Mouse (Mus musculus): ENCODE data around the gene Slc25a25. TPM values are rescaled to one million over a fixed set of nuclear protein-coding genes. Genes with fewer than 3 reads are reported as not detected.
A peak's percentile ranks its signal among the peaks of the same experiment; 100 is the strongest.

The Slc25a25 gene
- total RNA-seq, 1 experiment from 2014 or later, result 27.4 TPM

- ATAC-seq (replicated peaks; ENCODE audit: insufficient number of reproducible peaks, low FRiP score, low TSS enrichment, poor library complexity, severe bottlenecking), result no peak
Observed at GRCm38 (mm10) chr2:32464212-32464891, 13.1 kb upstream of the Slc25a25 start.

- ATAC-seq (replicated peaks; ENCODE audit: insufficient number of reproducible peaks, low FRiP score, low TSS enrichment, poor library complexity, severe bottlenecking), result no peak
Observed at GRCm38 (mm10) chr2:32463773-32464172, 12.5 kb upstream of the Slc25a25 start.

- no peak for ATAC-seq (replicated peaks; ENCODE audit: insufficient number of reproducible peaks, low FRiP score, low TSS enrichment, poor library complexity, severe bottlenecking)
Observed at GRCm38 (mm10) chr2:32459657-32460056, 8.4 kb upstream of the Slc25a25 start.

GRCm38 (mm10) chr2:32458300-32458699 lies 7.1 kb upstream of the Slc25a25 start:
- ATAC-seq (replicated peaks; ENCODE audit: insufficient number of reproducible peaks, low FRiP score, low TSS enrichment, poor library complexity, severe bottlenecking), result no peak

GRCm38 (mm10) chr2:32455101-32455500 lies 3.9 kb upstream of the Slc25a25 start:
- ATAC-seq (replicated peaks; ENCODE audit: insufficient number of reproducible peaks, low FRiP score, low TSS enrichment, poor library complexity, severe bottlenecking), result no peak

DNA sequence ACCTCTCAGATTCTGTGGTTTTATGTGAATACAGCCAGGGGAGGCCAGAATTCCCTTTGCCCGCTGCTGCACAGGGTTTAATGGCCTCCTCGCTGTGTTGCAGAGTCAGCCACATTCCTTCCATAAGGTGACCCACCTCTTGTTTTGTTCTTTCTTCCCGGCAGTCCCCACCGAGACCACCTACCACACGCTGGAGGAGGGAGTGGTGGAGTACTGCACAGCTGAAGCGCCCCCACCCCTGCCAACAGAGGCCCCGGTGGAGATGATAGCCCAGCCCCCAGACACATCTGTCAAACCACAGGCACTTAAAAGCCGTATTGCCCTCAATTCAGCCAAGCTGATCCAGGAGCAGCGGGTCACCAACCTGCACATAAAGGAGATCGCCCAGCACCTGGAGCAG lies 3.4 kb upstream of the Slc25a25 start:
- ATAC-seq (replicated peaks; ENCODE audit: insufficient number of reproducible peaks, low FRiP score, low TSS enrichment, poor library complexity, severe bottlenecking), result no peak

- no peak for ATAC-seq (replicated peaks; ENCODE audit: insufficient number of reproducible peaks, low FRiP score, low TSS enrichment, poor library complexity, severe bottlenecking)
Observed at GRCm38 (mm10) chr2:32453641-32454303, 2.5 kb upstream of the Slc25a25 start.

DNA sequence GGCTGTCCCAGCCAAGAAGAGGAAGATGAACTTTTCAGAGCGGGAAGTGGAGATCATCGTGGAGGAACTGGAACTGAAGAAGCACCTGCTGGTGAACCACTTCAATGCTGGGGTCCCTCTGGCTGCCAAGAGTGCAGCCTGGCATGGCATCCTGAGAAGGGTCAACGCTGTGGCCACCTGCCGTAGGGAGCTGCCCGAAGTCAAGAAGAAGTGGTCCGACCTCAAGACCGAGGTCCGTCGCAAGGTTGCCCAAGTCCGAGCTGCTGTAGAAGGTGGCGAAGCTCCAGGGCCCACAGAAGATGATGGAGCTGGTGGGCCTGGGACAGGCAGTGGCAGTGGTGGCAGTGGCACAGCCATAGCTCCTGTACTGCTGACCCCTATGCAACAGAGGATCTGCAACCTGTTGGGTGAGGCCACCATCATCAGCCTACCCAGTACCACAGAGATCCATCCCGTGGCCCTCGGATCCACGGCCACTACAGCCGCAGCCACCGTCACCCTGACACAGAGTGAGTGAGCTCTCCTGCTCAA lies 1.3 kb upstream of the Slc25a25 start:
- peak; percentile 41 for ATAC-seq (replicated peaks; ENCODE audit: insufficient number of reproducible peaks, low FRiP score, low TSS enrichment, poor library complexity, severe bottlenecking)

DNA sequence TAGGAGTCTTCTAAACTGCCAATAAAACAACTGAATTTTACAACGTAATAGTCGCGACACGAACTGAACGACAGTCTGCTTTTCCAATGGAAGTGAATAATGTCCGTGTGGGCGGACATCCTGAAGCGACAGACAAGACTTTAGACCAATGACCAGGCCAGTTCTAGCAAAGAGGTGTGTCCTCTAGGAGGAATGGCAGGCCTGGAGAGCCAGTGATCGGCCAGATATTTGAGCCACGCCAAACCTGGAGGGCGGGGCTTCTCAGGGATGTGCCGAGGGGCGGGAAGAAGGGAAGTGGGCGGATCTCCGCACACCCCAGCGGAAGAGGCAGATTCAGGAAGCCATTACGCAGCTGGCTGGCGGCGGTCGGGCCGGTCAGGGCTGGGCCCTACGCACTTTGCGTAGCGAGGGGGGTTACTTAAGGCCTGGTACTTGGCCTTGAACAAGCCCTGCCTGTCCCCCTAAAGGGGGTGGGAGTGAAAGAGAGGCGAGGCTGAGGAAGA lies 676 bp upstream of the Slc25a25 start:
- peak; percentile 89 for ATAC-seq (replicated peaks; ENCODE audit: insufficient number of reproducible peaks, low FRiP score, low TSS enrichment, poor library complexity, severe bottlenecking)

GRCm38 (mm10) chr2:32449761-32450754 lies 1.2 kb downstream of the Slc25a25 start, which contains the start of gene Naif1:
TSS of gene Naif1 (plus strand) at chr2:32450457.
- no peak for ATAC-seq (replicated peaks; ENCODE audit: insufficient number of reproducible peaks, low FRiP score, low TSS enrichment, poor library complexity, severe bottlenecking)

- no peak for ATAC-seq (replicated peaks; ENCODE audit: insufficient number of reproducible peaks, low FRiP score, low TSS enrichment, poor library complexity, severe bottlenecking)
Observed at GRCm38 (mm10) chr2:32448480-32448879, 2.8 kb downstream of the Slc25a25 start.

- no peak for ATAC-seq (replicated peaks; ENCODE audit: insufficient number of reproducible peaks, low FRiP score, low TSS enrichment, poor library complexity, severe bottlenecking)
Observed at GRCm38 (mm10) chr2:32447264-32447936, 3.8 kb downstream of the Slc25a25 start.

DNA sequence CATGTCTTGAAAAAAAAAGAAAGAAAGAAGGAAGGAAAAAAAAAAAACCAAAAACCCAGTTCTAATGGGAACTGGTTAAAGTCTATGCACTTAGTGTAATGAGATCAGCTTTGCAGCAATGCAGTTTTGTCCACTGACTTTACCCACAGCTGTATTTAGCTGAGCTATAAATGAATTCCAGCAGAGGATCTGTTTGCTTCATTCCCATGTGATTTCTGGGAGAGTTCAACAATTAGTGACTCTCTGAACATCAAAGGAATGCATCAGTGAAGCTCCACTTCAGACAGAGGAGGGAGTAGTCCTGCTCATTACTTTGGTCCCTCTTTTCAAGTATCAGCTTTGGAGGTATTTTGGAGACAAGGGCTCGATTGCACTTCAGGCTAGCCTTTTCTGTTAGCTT lies 5.7 kb downstream of the Slc25a25 start:
- ATAC-seq (replicated peaks; ENCODE audit: insufficient number of reproducible peaks, low FRiP score, low TSS enrichment, poor library complexity, severe bottlenecking), result no peak

DNA sequence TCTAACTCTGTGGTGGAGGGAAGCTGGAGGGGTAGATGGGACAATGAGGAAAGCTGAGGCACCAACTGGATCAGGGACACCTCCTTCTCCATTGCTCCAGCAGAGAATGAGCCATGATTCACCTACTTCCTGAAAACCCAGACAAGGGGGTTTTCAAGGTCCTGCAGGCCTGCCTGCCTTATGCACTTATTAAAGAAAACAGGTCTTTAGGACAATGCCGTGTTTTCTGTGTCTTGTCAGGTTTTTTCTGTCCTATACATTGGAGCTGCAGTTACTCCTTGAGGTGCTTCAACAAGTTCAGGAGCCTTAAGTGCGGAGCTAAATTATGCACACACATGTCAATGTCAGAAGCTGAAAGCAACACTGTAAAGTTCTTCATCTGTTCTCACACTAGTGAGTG lies 9.7 kb downstream of the Slc25a25 start:
- ATAC-seq (replicated peaks; ENCODE audit: insufficient number of reproducible peaks, low FRiP score, low TSS enrichment, poor library complexity, severe bottlenecking), result no peak

DNA sequence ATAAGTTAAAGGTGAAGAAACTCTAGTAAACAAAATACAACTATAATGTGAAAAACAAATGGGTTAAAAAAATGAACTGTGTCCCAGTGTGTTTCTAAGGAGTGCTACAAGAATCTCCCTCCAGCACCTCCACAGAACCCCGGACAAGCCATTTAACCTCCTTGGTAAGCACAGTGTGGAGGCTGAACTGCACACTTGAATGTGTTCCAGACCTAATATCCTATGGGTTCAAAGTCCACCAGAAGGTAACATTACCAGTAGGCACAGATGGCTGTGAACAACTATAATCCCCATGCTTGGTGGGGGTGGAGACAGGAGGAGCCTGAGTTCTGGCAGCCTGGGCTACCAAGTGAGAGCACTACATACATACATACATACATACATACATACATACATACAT lies 10.6 kb downstream of the Slc25a25 start:
- ATAC-seq (replicated peaks; ENCODE audit: insufficient number of reproducible peaks, low FRiP score, low TSS enrichment, poor library complexity, severe bottlenecking), result no peak

DNA sequence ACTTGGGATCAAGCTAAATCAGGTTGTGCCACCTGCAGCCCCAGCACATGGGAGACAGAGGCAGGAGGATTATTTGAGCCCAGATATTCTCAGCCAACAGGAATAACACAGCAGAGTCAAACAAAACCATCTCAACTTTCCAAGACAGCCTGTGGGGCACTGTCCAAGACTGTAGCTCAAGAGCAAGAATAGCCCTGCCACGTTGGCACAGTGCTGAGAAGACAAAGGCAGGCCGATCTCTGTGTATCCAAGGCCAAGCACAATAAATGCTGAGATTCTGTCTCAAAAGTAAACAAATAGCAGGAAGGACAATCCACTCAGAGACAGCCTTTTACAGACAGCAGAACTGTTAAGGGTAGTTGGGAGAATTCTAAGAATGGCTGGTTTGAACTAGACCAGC lies 11.1 kb downstream of the Slc25a25 start:
- no peak for ATAC-seq (replicated peaks; ENCODE audit: insufficient number of reproducible peaks, low FRiP score, low TSS enrichment, poor library complexity, severe bottlenecking)

DNA sequence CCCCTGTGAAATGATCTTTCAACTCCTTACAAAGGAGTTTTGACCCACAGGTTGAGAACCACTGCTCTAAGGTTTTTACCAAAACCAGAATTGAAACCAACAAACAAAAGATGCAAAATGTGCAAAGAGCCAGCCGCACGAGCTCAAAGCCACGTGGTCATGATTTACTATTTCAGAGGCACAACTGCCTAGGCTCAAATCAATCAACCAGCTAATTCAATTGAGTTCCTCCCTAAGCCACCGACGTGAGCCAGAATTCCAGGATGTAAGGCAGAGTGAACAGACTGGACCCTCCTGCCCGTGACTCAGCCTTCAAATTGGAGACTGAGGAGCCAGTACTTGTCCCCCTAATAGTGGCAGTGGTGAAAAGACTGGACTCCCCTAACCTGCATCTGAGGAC lies 12.1 kb downstream of the Slc25a25 start:
- ATAC-seq (replicated peaks; ENCODE audit: insufficient number of reproducible peaks, low FRiP score, low TSS enrichment, poor library complexity, severe bottlenecking), result no peak

- no peak for ATAC-seq (replicated peaks; ENCODE audit: insufficient number of reproducible peaks, low FRiP score, low TSS enrichment, poor library complexity, severe bottlenecking)
Observed at GRCm38 (mm10) chr2:32438733-32439132, 12.5 kb downstream of the Slc25a25 start.
